Mouse (Mus musculus): ENCODE measurements around the gene Lrrc34.

GRCm38 (mm10) chr3:30690976-30691375 lies 43.3 kb upstream of the Lrrc34 start:
- TF ChIP-seq CTCF (IDR thresholded peaks at IDR 0.05; ENCODE audit: borderline replicate concordance, insufficient read depth, low read depth, low read length) (no peak), POLR2A (IDR thresholded peaks at IDR 0.05; ENCODE audit: borderline replicate concordance, insufficient read depth, low read length) (no peak)
